Mouse (Mus musculus) lung, adult 2 months (tissue): ENCODE measurements around the gene Cd24a. TPM values are rescaled to one million over a fixed set of nuclear protein-coding genes. Genes with fewer than 3 reads are reported as not detected.

Experiments
- DNase-seq: peaks from one replicate; pipeline ENCODE4 v3.0.0; 2022
- H3K4me1 ChIP-seq: fragments of 200-500 bp; 2 replicates; pipeline ENCODE4 v1.6.1; 2011; ENCODE audit warnings: low read length; ENCODE audit not compliant: control insufficient read depth, insufficient read depth
- H3K4me3 ChIP-seq: fragments of 200-500 bp; replicated peaks from 2 replicates; pipeline ENCODE3; 2011; ENCODE audit warnings: low read depth, mild to moderate bottlenecking, control low read depth, low read length; ENCODE audit errors: extremely low read depth
- CTCF ChIP-seq: fragments of 200-500 bp; IDR thresholded peaks from 2 replicates; pipeline ENCODE4 v1.5.1; 2011; ENCODE audit warnings: mild to moderate bottlenecking, low read length, control low read depth; ENCODE audit not compliant: insufficient read depth
- POLR2A ChIP-seq: fragments of 200-500 bp; IDR thresholded peaks from 2 replicates; pipeline ENCODE4 v1.6.1; 2011; ENCODE audit warnings: low read depth, mild to moderate bottlenecking, control low read depth, low read length, borderline replicate concordance; ENCODE audit errors: extremely low read depth
- WGBS: fragments of 180-500 bp; shearing (Covaris S2); methylation state at CpG from one replicate; pipeline ENCODE4 v1.1.7; 2018; 5-methylcytosine and 5-hydroxymethylcytosine counted together
- polyA plus RNA-seq: library from polyadenylated mRNA; depleted of rRNA; stranded (reverse); fragments of >200 nt; gene quantifications from 2 replicates; pipeline ENCODE4 v1.2.3, GENCODE M21; 2012; rRNA removed

Gene Cd24a
- 212 and 239 TPM in 2 replicates for polyA plus RNA-seq

- WGBS, result 2% methylated on average over 6 of the region's 6 CpGs
- TF ChIP-seq CTCF (no peak), POLR2A (no peak)
- Histone ChIP-seq H3K4me3 (peak within 1 kb of the TSS; percentile 81), H3K4me1 (no peaks in the 10 kb centered on the region)
- no peak for DNase-seq
Observed at GRCm38 (mm10) chr10:43577997-43578331, at the start of gene Cd24a. Cd24a (plus strand) TSS chr10:43578284.

DNA sequence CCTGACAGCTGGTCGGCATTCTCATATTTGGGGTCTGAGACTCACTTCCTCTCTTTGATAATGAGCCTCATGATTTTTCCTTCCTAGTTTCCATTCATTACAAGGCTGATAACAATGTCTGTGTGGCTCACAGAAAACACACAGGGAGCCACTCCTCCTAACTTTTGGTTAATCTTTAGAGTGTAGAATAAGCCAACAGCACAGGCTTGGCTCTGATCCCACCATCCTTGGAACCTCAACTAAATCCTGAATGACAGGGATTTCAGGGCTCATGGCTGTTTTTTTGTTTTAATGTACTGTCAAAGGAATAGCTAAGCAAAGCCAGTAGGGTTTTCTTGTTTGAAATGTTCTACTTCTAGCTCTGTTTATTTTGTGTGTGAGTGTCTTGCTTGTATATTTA lies 43.7 kb upstream of the Cd24a start:
- no peaks in the 10 kb centered on the region; the same call in 1 of the 2 replicates for H3K4me1 ChIP-seq
- TF ChIP-seq POLR2A, result no peak
- no peak for TF ChIP-seq CTCF
- H3K4me3 ChIP-seq, result no peak overlapping the region
- no peak for DNase-seq
- 33% methylated on average over 1 of the region's 1 CpGs for WGBS

GRCm38 (mm10) chr10:43537652-43538051 lies 40.4 kb upstream of the Cd24a start:
- H3K4me3 ChIP-seq, result no peak overlapping the region
- peaks cover 4% of the 10 kb centered on the region; the same call in 1 of the 2 replicates for H3K4me1 ChIP-seq
- TF ChIP-seq POLR2A, result no peak
- no peak for TF ChIP-seq CTCF
- WGBS, result 89% methylated on average over 7 of the region's 7 CpGs
- no peak for DNase-seq

GRCm38 (mm10) chr10:43538831-43539230 lies 39.3 kb upstream of the Cd24a start:
- Histone ChIP-seq H3K4me1 (peaks cover 4% of the 10 kb centered on the region; the same call in 1 of the 2 replicates), H3K4me3 (no peak overlapping the region)
- TF ChIP-seq CTCF (no peak), POLR2A (no peak)
- WGBS, result 88% methylated on average over 5 of the region's 5 CpGs
- no peak for DNase-seq

- H3K4me1 ChIP-seq, result peaks cover 4% of the 10 kb centered on the region; the same call in 1 of the 2 replicates
- 17% methylated on average over 12 of the region's 12 CpGs for WGBS
- no peak for TF ChIP-seq CTCF
- TF ChIP-seq POLR2A, result no peak
- no peak for DNase-seq
- H3K4me3 ChIP-seq, result peak overlapping the region; percentile 94
Observed at GRCm38 (mm10) chr10:43539746-43540310, 38.3 kb upstream of the Cd24a start.

- DNase-seq, result peak; percentile 93
- peak; percentile 80 for TF ChIP-seq CTCF
- TF ChIP-seq POLR2A, result peak; percentile 50
- Histone ChIP-seq H3K4me1 (peaks cover 4% of the 10 kb centered on the region; the same call in 1 of the 2 replicates), H3K4me3 (peak within 1 kb of the TSS; percentile 94)
- WGBS, result under 1% methylated on average over 56 of the region's 56 CpGs
Observed at GRCm38 (mm10) chr10:43540442-43541152, 37.5 kb upstream of the Cd24a start, which contains the start of gene 1700021F05Rik. 1700021F05Rik (minus strand) TSS chr10:43540994.

- no peak for TF ChIP-seq CTCF
- no peak for TF ChIP-seq POLR2A
- 33% methylated on average over 8 of the region's 8 CpGs for WGBS
- DNase-seq, result no peak
- Histone ChIP-seq H3K4me3 (no peak overlapping the region), H3K4me1 (peaks cover 4% of the 10 kb centered on the region; the same call in 1 of the 2 replicates)
Observed at GRCm38 (mm10) chr10:43541153-43541544, 36.9 kb upstream of the Cd24a start.

GRCm38 (mm10) chr10:43549411-43549810 lies 28.7 kb upstream of the Cd24a start:
- TF ChIP-seq CTCF, result 0 out of 2 replicates have a peak, but pooled peaks have one; percentile 11
- no peak for TF ChIP-seq POLR2A
- 61% methylated on average over 5 of the region's 5 CpGs for WGBS
- no peaks in the 10 kb centered on the region for H3K4me1 ChIP-seq
- DNase-seq, result no peak
- no peak overlapping the region for H3K4me3 ChIP-seq

DNA sequence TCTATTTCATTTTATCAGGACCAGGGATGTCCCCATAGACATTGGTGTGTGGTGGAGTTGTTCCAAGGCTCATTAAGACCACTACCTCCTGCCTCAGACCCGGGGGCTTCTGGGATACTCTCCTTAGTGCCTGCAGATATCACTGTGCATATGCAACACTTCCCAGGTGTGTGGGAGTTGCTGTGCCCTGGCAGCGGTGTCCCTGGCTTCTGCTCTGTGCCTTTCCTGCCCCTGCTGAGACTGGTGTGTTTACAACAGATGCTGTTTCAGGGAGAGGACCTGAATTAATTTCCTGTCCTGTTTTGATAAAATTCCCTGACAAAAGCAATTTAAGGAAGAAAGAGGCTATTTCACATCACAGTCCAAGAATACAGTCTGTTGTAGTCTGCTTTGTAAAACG lies 27.2 kb upstream of the Cd24a start:
- 37% methylated on average over 3 of the region's 3 CpGs for WGBS
- no peaks in the 10 kb centered on the region for H3K4me1 ChIP-seq
- DNase-seq, result no peak
- no peak for TF ChIP-seq POLR2A
- no peak overlapping the region for H3K4me3 ChIP-seq

GRCm38 (mm10) chr10:43551388-43551787 lies 26.7 kb upstream of the Cd24a start:
- Histone ChIP-seq H3K4me1 (no peaks in the 10 kb centered on the region), H3K4me3 (no peak overlapping the region)
- no peak for DNase-seq
- 41% methylated on average over 3 of the region's 3 CpGs for WGBS
- TF ChIP-seq CTCF, result no peak
- TF ChIP-seq POLR2A, result no peak
